Mouse (Mus musculus): Measurements from ENCODE around the gene Clca4a.
"Not testable (repeated sequence)": the region's sequence is repeated elsewhere in the genome, so short reads cannot be mapped to it uniquely, and the experiment has no call there.

The Clca4a gene

GRCm38 (mm10) chr3:144974945-144975344 is at the start of gene Clca4a:
Clca4a (minus strand) TSS chr3:144975045.
- no peak for DNase-seq

GRCm38 (mm10) chr3:145017807-145018206 is 43.0 kb upstream of the Clca4a start:
- DNase-seq, result no peak

GRCm38 (mm10) chr3:145004422-145004821 is 29.6 kb upstream of the Clca4a start:
- DNase-seq, result no peak

GRCm38 (mm10) chr3:145000912-145001311 is 26.1 kb upstream of the Clca4a start:
- DNase-seq, result no peak

GRCm38 (mm10) chr3:144993055-144993454 is 18.2 kb upstream of the Clca4a start:
- no peak for DNase-seq

GRCm38 (mm10) chr3:144992618-144993017 is 17.8 kb upstream of the Clca4a start:
- no peak for DNase-seq

GRCm38 (mm10) chr3:144985890-144986289 is 11.0 kb upstream of the Clca4a start:
- no peak for DNase-seq

- DNase-seq, result no peak
Measured at GRCm38 (mm10) chr3:144980551-144980950, 5.7 kb upstream of the Clca4a start.

GRCm38 (mm10) chr3:144977631-144978030 is 2.8 kb upstream of the Clca4a start:
- DNase-seq, result no peak

- DNase-seq, result no peak
Measured at GRCm38 (mm10) chr3:144976091-144976490, 1.2 kb upstream of the Clca4a start.

- no peak for DNase-seq
Measured at GRCm38 (mm10) chr3:144971553-144972270, 3.1 kb downstream of the Clca4a start.

- DNase-seq, result no peak
Measured at GRCm38 (mm10) chr3:144969755-144970154, 5.1 kb downstream of the Clca4a start.

- no peak for DNase-seq
Measured at GRCm38 (mm10) chr3:144966074-144966473, 8.8 kb downstream of the Clca4a start.

GRCm38 (mm10) chr3:144950829-144951228 is 24.0 kb downstream of the Clca4a start:
- no peak for DNase-seq

GRCm38 (mm10) chr3:144947376-144947775 is 27.5 kb downstream of the Clca4a start:
- DNase-seq, result not testable (repeated sequence)

GRCm38 (mm10) chr3:144933625-144934024 is 41.2 kb downstream of the Clca4a start:
- not testable (repeated sequence) for DNase-seq

GRCm38 (mm10) chr3:144933011-144933491 is 41.8 kb downstream of the Clca4a start:
- DNase-seq, result no peak

GRCm38 (mm10) chr3:144932335-144932734 is 42.5 kb downstream of the Clca4a start, which contains the start of gene Clca4b:
Clca4b (minus strand) TSS chr3:144932529.
- no peak for DNase-seq

- DNase-seq, result no peak
Measured at GRCm38 (mm10) chr3:144914014-144914413, 60.8 kb downstream of the Clca4a start.
